Mouse (Mus musculus) MEL-GATA-1-ER (cell line): ENCODE results near the gene Jun.

Experiments
- DNase-seq: peaks from one replicate; pipeline ENCODE4 v3.0.0-alpha.2; 2012; ENCODE audit warnings: low read depth; ENCODE audit errors: extremely low read depth

Gene Jun

GRCm38 (mm10) chr4:95052025-95052899 is at the start of gene Jun:
Jun (minus strand) TSS chr4:95052222.
- peak; percentile 41 for DNase-seq

DNA sequence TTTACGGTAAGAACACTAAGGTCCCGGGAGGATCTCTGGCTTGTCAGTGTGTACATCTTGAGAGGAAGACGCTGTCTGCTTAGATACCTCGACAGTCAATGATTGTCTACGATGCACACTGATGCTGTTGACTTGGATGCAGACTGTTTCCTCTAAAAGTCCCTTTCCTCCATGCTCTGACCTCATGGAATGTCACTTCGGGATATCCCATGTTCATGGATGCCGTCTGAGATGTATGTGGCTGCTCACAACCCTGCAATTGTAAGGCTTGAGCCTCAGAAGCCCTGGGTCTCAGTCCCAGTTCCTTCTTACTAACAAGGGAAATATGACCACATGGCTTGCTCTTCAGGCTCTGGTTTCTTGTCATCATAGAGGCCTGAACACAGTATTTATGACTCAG is 49.7 kb upstream of the Jun start:
- DNase-seq, result no peak

DNA sequence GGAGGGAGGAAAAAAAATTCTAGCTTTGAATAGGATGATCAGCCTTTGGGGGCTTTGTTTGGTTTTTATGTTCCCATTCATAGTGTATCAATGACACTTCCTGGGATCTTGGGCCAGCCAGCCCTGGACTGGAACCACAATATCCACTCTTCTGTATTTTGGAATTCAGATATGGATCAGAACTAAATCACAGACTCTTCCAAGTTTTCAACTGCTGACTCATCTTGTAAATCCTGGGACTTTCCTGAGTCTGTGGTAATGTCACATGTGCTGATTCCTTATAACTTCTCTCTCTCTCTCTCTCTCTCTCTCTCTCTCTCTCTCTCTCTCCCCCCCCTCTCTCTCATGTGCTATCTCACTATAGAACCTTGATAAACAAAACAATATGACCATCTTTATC is 48.7 kb upstream of the Jun start:
- DNase-seq, result no peak

DNA sequence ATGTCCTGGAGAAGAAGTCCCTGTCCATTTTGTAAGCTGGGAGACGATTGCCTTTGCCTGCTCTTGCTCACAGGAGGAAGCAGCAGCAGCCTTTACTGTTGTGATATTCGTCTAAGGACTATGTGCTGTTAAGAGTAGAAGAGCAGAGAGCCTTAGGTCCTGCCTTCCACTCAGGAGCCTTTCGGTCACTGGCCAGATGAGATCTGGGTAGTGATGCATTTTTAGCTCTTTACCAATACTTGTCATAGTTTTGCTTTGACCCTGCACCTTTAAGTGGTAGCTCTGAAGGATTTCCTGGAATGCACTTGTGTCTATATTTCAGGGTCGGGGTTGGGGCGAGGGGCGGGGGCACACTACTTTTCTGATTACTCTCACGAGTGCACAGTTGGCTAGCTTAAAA is 47.4 kb upstream of the Jun start:
- no peak for DNase-seq

GRCm38 (mm10) chr4:95098722-95099097 is 46.7 kb upstream of the Jun start:
- DNase-seq, result no peak

- no peak for DNase-seq
Observed at GRCm38 (mm10) chr4:95097942-95098721, 46.1 kb upstream of the Jun start.

DNA sequence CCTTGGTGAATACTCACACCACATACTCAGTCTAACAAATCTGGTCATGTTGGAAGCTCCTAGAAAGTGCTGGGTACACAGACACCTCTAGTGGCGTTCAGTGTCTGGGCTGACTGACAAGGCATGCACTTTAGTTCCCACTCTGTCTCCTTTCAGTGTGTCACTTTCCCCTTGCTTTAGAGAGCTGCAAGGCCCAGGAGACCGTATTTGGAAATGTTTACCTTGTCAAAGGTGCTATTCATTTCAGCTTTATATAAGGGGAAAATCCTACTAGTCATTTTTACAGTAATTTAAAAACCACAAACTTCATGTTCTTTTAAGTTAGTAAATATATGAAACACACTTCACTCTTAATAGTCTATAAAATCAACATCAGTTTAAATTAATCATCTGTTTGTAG is 44.7 kb upstream of the Jun start:
- no peak for DNase-seq

- DNase-seq, result no peak
Observed at GRCm38 (mm10) chr4:95095911-95096310, 43.9 kb upstream of the Jun start.

- DNase-seq, result no peak
Observed at GRCm38 (mm10) chr4:95095355-95095754, 43.3 kb upstream of the Jun start.

- no peak for DNase-seq
Observed at GRCm38 (mm10) chr4:95094700-95095113, 42.7 kb upstream of the Jun start.

- no peak for DNase-seq
Observed at GRCm38 (mm10) chr4:95093615-95094014, 41.6 kb upstream of the Jun start.

- no peak for DNase-seq
Observed at GRCm38 (mm10) chr4:95092516-95092915, 40.5 kb upstream of the Jun start.

- DNase-seq, result no peak
Observed at GRCm38 (mm10) chr4:95091536-95091935, 39.5 kb upstream of the Jun start.

- DNase-seq, result no peak
Observed at GRCm38 (mm10) chr4:95089968-95090367, 37.9 kb upstream of the Jun start.

DNA sequence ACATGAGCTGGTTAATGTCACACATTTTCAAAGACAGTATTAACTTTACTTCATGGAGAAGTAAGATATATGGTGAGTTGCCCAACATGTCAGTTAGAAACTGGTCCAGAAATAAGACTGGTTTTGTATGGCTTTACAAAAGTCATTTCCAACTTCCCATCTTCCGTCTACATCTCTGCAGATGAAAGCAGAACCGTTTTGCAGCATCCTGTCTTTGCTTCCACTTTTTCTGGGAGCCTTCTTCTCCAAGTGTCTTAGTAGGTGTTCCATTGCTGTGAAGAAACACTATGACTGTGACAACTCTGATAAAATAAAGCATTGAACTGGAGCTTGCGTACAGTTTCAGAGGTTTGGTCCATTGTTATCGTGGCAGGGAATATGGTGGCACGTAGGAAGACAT is 37.0 kb upstream of the Jun start:
- no peak for DNase-seq

- no peak for DNase-seq
Observed at GRCm38 (mm10) chr4:95083957-95084356, 31.9 kb upstream of the Jun start.

- DNase-seq, result no peak
Observed at GRCm38 (mm10) chr4:95083191-95083729, 31.2 kb upstream of the Jun start.

DNA sequence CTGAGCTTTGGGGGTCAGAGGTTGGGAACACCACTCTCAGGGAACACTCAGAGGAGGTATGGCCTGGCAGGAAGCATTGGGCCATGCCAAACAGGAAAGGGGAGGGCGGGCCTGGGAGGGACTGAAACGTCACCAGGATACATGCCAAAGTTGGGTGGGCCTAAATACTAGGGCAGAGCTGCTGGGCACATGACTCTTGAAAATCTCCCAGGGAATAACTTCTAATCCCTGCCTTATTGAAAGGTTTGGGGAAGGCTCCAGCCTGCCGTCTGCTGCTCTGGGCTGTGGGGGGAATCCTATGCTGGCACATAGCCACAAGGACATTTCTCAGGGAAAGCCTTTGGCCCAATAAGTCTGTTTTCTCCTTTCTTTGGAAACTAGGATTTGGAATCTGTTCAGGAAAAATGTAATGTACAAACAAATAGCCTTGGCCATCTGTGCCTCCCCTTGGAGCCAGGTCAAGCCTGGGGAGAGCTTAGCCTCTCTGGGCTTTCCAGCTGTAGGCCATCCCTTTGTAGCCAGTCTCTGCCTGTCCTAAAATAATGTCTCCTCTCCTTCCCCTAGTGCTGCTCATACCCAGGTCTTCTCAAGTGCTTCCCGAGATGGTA is 30.6 kb upstream of the Jun start:
- DNase-seq, result no peak

DNA sequence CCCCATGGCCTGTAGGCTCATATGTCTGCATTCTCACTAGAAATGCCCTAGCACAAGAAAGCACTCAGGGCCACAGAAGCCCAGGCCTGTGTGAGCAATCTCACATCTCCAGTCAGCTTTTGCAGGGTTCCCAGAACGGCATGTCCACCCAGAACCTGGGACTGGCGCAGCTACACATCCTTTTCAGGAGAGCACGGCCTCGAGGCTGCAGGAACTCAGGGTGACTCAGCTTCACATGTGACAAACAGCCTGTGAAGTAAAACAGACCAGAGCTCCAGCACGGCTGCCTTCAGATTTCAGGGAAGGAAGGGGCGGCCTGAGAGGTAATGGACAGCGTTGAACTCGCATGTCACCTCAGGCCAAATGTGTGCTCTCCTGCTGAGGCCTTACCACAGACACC is 29.6 kb upstream of the Jun start:
- no peak for DNase-seq

DNA sequence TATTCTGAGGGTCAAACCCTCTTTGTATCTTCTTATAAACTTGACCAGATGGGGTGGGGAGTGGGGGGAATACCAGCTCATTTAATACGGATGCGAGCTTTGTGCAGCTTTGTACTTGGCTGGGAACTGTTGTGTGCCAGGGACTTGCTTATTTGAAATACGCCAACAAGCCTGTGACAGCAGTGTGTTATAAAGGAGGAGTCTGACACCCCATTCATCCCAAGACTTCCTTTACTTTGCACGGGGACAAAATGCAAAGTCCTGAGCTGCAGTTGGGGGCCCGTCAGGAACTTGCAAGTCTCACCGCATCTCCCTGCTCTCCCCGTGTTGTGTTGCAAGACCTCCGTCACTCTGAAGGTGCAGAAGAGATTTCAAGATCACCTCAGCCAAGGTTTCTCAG is 26.6 kb upstream of the Jun start:
- DNase-seq, result no peak

GRCm38 (mm10) chr4:95076279-95076678 is 24.3 kb upstream of the Jun start:
- DNase-seq, result no peak

- DNase-seq, result no peak
Observed at GRCm38 (mm10) chr4:95075591-95076002, 23.6 kb upstream of the Jun start.
